Comparison of ENCODE assay signal across 9 mouse cellular contexts in genomic region chr13:21933626-21934548, GRCm38 (mm10). TPM values are rescaled to one million over a fixed set of nuclear protein-coding genes. Genes with fewer than 3 reads are reported as not detected.
DNase-seq lines count a peak whose midpoint lies in the region; ATAC-seq lines count a peak whose summit lies in the region.
"Had no signal": no experiment of that assay in that cellular context is flagged by ENCODE, and none has a peak within 500 bp of the region (broad histone marks: within the 10 kb centered on the region; RNA-seq: fewer than 3 reads in every experiment).

No protein-coding gene starts in this region.

- no peaks in the 10 kb centered on the region for H3K9me3 ChIP-seq in embryonic facial prominence, embryonic 13.5 days
- no peaks in the 10 kb centered on the region for H3K9me3 ChIP-seq in intestine, embryonic 16.5 days (ENCODE audit: control insufficient read depth, low read length)
- no peaks in the 10 kb centered on the region for H3K9me3 ChIP-seq in midbrain, embryonic 16.5 days (replicated peaks; ENCODE audit: control insufficient read depth, low read length, poor library complexity, severe bottlenecking)

- H3K27ac ChIP-seq in embryonic facial prominence, embryonic 13.5 days = no peak overlapping the region
- H3K27ac ChIP-seq in intestine, embryonic 16.5 days (ENCODE audit: low read length) = no peak overlapping the region
- H3K27ac ChIP-seq in midbrain, embryonic 16.5 days (ENCODE audit: low read length) = no peak overlapping the region

- 8% methylated on average over 28 of the region's 28 CpGs for WGBS in embryonic facial prominence, embryonic 13.5 days
- WGBS in intestine, embryonic 16.5 days = 23% methylated on average over 28 of the region's 28 CpGs
- WGBS in midbrain, embryonic 16.5 days = 6% methylated on average over 28 of the region's 28 CpGs

- no peaks in the 10 kb centered on the region for H3K27me3 ChIP-seq in embryonic facial prominence, embryonic 13.5 days
- no peaks in the 10 kb centered on the region for H3K27me3 ChIP-seq in intestine, embryonic 16.5 days (replicated peaks; ENCODE audit: control insufficient read depth, insufficient read depth, low read length)
- peaks cover 3% of the 10 kb centered on the region for H3K27me3 ChIP-seq in midbrain, embryonic 16.5 days (ENCODE audit: control insufficient read depth, insufficient read depth, low read depth, low read length)

- peaks cover 11% of the 10 kb centered on the region for H3K4me1 ChIP-seq in embryonic facial prominence, embryonic 13.5 days
- no peaks in the 10 kb centered on the region for H3K4me1 ChIP-seq in intestine, embryonic 16.5 days (ENCODE audit: control insufficient read depth, insufficient read depth, low read length)
- H3K4me1 ChIP-seq in midbrain, embryonic 16.5 days (ENCODE audit: control insufficient read depth, insufficient read depth, low read length) = peaks cover 3% of the 10 kb centered on the region; the same call in 1 of the 2 replicates

- peak; percentile 70; the same call in 1 of the 2 replicates for ATAC-seq in frontal cortex, adult (ENCODE audit: low TSS enrichment)
- ATAC-seq in embryonic facial prominence, embryonic 13.5 days (ENCODE audit: insufficient number of reproducible peaks, insufficient read depth, low FRiP score, low TSS enrichment, low read depth) = no peak
- ATAC-seq in intestine, embryonic 16.5 days = no peak; the same call in 1 of the 2 replicates
- no peak for ATAC-seq in midbrain, embryonic 16.5 days
- no peak for ATAC-seq in activated CD4-positive, CD25-positive, alpha-beta regulatory T cell, adult 4 months

- peak overlapping the region; percentile 26 for H3K4me3 ChIP-seq in embryonic facial prominence, embryonic 13.5 days
- H3K4me3 ChIP-seq in intestine, embryonic 16.5 days (ENCODE audit: low read length) = peak overlapping the region; percentile 36
- no peak overlapping the region for H3K4me3 ChIP-seq in midbrain, embryonic 16.5 days (ENCODE audit: low read depth, low read length)
- H3K4me3 ChIP-seq: myocyte had no signal

- peak overlapping the region; percentile 50 for H3K4me2 ChIP-seq in embryonic facial prominence, embryonic 13.5 days
- peak overlapping the region; percentile 43 for H3K4me2 ChIP-seq in intestine, embryonic 16.5 days (ENCODE audit: low read depth, low read length)
- H3K4me2 ChIP-seq in midbrain, embryonic 16.5 days (ENCODE audit: low read length) = peak overlapping the region; percentile 24

- no peak overlapping the region for H3K9ac ChIP-seq in embryonic facial prominence, embryonic 13.5 days
- 0 out of 2 replicates have a peak overlapping the region, but pooled peaks have one; percentile 16 for H3K9ac ChIP-seq in intestine, embryonic 16.5 days (ENCODE audit: low read depth, low read length)
- H3K9ac ChIP-seq in midbrain, embryonic 16.5 days (ENCODE audit: low read depth, low read length) = no peak overlapping the region

- no peaks in the 10 kb centered on the region for H3K36me3 ChIP-seq in embryonic facial prominence, embryonic 13.5 days
- no peaks in the 10 kb centered on the region for H3K36me3 ChIP-seq in intestine, embryonic 16.5 days (ENCODE audit: control insufficient read depth, insufficient read depth, low read length)
- H3K36me3 ChIP-seq in midbrain, embryonic 16.5 days (ENCODE audit: control insufficient read depth, insufficient read depth, low read length) = no peaks in the 10 kb centered on the region

- DNase-seq in frontal cortex, postnatal 10 days (ENCODE audit: low spot score in 2 of 2) = no peak
- DNase-seq in 3T3-L1 (ENCODE audit: low read depth, low spot score) = peak; percentile 83
- no peak for DNase-seq in ovary, postnatal 14 days (ENCODE audit: low spot score)

RNA-seq across cellular contexts. Expression of gene Zfp184, which starts 11.0 kb away (rescaled TPM):
- polyA plus RNA-seq in embryonic facial prominence, embryonic 13.5 days (2015; fragmentation: Nextera tagmentation; extraction: Ambion mirVana) = 16.8 and 18.0 TPM in 2 replicates
- 4.4 and 4.7 TPM in 2 replicates for polyA plus RNA-seq in intestine, embryonic 16.5 days (2015; fragmentation: Nextera tagmentation; extraction: Ambion mirVana)
- polyA plus RNA-seq in midbrain, embryonic 16.5 days (2015; fragmentation: Nextera tagmentation; extraction: Ambion mirVana) = 12.0 and 13.7 TPM in 2 replicates
- not detected for polyA plus RNA-seq in activated CD4-positive, CD25-positive, alpha-beta regulatory T cell, adult 4 months (2017; shearing (Covaris generic))

RNA-seq across cellular contexts. Expression of gene Pom121l2, which starts 47.1 kb away (rescaled TPM):
- 0.31 TPM in 1 of 2 replicates, not detected in the other for polyA plus RNA-seq in embryonic facial prominence, embryonic 13.5 days (2015; fragmentation: Nextera tagmentation; extraction: Ambion mirVana)
- 0.10 TPM in 1 of 2 replicates, not detected in the other for polyA plus RNA-seq in intestine, embryonic 16.5 days (2015; fragmentation: Nextera tagmentation; extraction: Ambion mirVana)
- polyA plus RNA-seq in midbrain, embryonic 16.5 days (2015; fragmentation: Nextera tagmentation; extraction: Ambion mirVana) = not detected in 2 replicates
- not detected for polyA plus RNA-seq in activated CD4-positive, CD25-positive, alpha-beta regulatory T cell, adult 4 months (2017; shearing (Covaris generic))
- polyA plus RNA-seq: myocyte had no signal
